Mouse (Mus musculus) MEL (cell line): ENCODE measurements around the gene Ung. TPM values are rescaled to one million over a fixed set of nuclear protein-coding genes. Genes with fewer than 3 reads are reported as not detected.

Source experiments
- DNase-seq: peaks from one replicate; pipeline ENCODE4 v3.0.0; 2011; ENCODE audit warnings: low read depth, low spot score
- H3K27ac ChIP-seq: 2 replicates; pipeline ENCODE4 v1.5.1; 2012; ENCODE audit warnings: low read depth, mild to moderate bottlenecking, control low read depth, low read length, moderate library complexity; ENCODE audit not compliant: control insufficient read depth
- H3K27me3 ChIP-seq, 2 experiments: fragments of 150-350 bp in 1 of 2; sonication (generic) in 1 of 2; 2 replicates each; pipeline ENCODE4 v1.6.1; 2012; ENCODE audit warnings: low read length in 2 of 2, mild to moderate bottlenecking in 2 of 2, improper control_type of control experiment in 1 of 2, moderate library complexity in 1 of 2; ENCODE audit not compliant: insufficient read depth in 2 of 2, control insufficient read depth in 1 of 2
- H3K36me3 ChIP-seq, 2 experiments: 2 replicates each; pipeline ENCODE4 v1.6.1; 2012 to 2014; ENCODE audit warnings: low read length in 2 of 2, improper control_type of control experiment in 1 of 2, inconsistent platforms in 1 of 2, mild to moderate bottlenecking in 1 of 2; ENCODE audit not compliant: insufficient read depth in 2 of 2, control insufficient read depth in 1 of 2
- H3K4me1 ChIP-seq, 2 experiments: fragments of 150-350 bp in 1 of 2; sonication (generic) in 1 of 2; 2 replicates each; pipeline ENCODE4 v1.6.1; 2012; ENCODE audit warnings: low read length in 2 of 2, improper control_type of control experiment in 1 of 2, mild to moderate bottlenecking in 1 of 2; ENCODE audit not compliant: insufficient read depth in 2 of 2, control insufficient read depth in 1 of 2
- H3K4me3 ChIP-seq, 2 experiments: fragments of 150-350 bp in 1 of 2; sonication (generic) in 1 of 2; 2 replicates each; pipeline ENCODE4 v1.5.1; 2012; ENCODE audit warnings: low read depth in 2 of 2, low read length in 2 of 2, mild to moderate bottlenecking in 2 of 2, moderate library complexity in 2 of 2, control low read depth in 1 of 2, improper control_type of control experiment in 1 of 2; ENCODE audit not compliant: control insufficient read depth in 1 of 2, insufficient read depth in 1 of 2
- H3K79me2 ChIP-seq: 2 replicates; pipeline ENCODE4 v1.6.1; 2012; ENCODE audit warnings: mild to moderate bottlenecking, low read length, moderate library complexity; ENCODE audit not compliant: control insufficient read depth, poor library complexity, insufficient read depth
- H3K9ac ChIP-seq: 2 replicates; pipeline ENCODE4 v1.6.1; 2012; ENCODE audit warnings: low read depth, mild to moderate bottlenecking, control low read depth, low read length, moderate library complexity; ENCODE audit not compliant: control insufficient read depth, poor library complexity, severe bottlenecking
- H3K9me3 ChIP-seq: fragments of 150-350 bp; sonication (generic); replicated peaks from 2 replicates; pipeline ENCODE4 v1.6.1; 2012; ENCODE audit warnings: mild to moderate bottlenecking, low read length, improper control_type of control experiment, moderate library complexity; ENCODE audit not compliant: insufficient read depth
- BHLHE40 ChIP-seq: IDR thresholded peaks from 2 replicates; pipeline ENCODE4 v1.6.1; 2012; ENCODE audit warnings: low read depth, mild to moderate bottlenecking, inconsistent platforms, low read length, improper control_type of control experiment, borderline replicate concordance
- ELF1 ChIP-seq: IDR thresholded peaks from 2 replicates; pipeline ENCODE4 v1.6.1; 2014; ENCODE audit warnings: low read depth, mild to moderate bottlenecking, inconsistent platforms, low read length, improper control_type of control experiment, moderate library complexity
- GABPA ChIP-seq: IDR thresholded peaks from 2 replicates; pipeline ENCODE4 v1.6.1; 2012; ENCODE audit warnings: low read depth, mild to moderate bottlenecking, inconsistent platforms, low read length, improper control_type of control experiment, moderate library complexity
- HCFC1 ChIP-seq: IDR thresholded peaks from 2 replicates; pipeline ENCODE4 v1.6.1; 2012; ENCODE audit warnings: low read depth, mild to moderate bottlenecking, inconsistent platforms, low read length, improper control_type of control experiment, moderate library complexity
- JUND ChIP-seq: IDR thresholded peaks from 2 replicates; pipeline ENCODE4 v1.6.1; 2011; ENCODE audit warnings: low read depth, mild to moderate bottlenecking, improper control_type of control experiment, low read length
- MAZ ChIP-seq: IDR thresholded peaks from 2 replicates; pipeline ENCODE4 v1.6.1; 2012; ENCODE audit warnings: low read depth, mild to moderate bottlenecking, inconsistent platforms, low read length, improper control_type of control experiment
- POLR2A ChIP-seq, 2 experiments: IDR thresholded peaks; 2 replicates each; pipeline ENCODE4 v1.6.1; 2011 to 2012; ENCODE audit warnings: low read length in 2 of 2, mild to moderate bottlenecking in 2 of 2, control low read depth in 1 of 2, improper control_type of control experiment in 1 of 2, low read depth in 1 of 2, moderate library complexity in 1 of 2; ENCODE audit not compliant: control insufficient read depth in 1 of 2, insufficient read depth in 1 of 2, poor library complexity in 1 of 2
- TCF12 ChIP-seq: IDR thresholded peaks from 2 replicates; pipeline ENCODE4 v1.6.1; 2014; ENCODE audit warnings: low read depth, mild to moderate bottlenecking, inconsistent platforms, low read length, improper control_type of control experiment, moderate library complexity
- USF2 ChIP-seq, 2 experiments: IDR thresholded peaks; 2 replicates each; pipeline ENCODE4 v1.6.1; 2011 to 2012; ENCODE audit warnings: improper control_type of control experiment in 2 of 2, low read length in 2 of 2, borderline replicate concordance in 1 of 2, inconsistent platforms in 1 of 2, low read depth in 1 of 2, mild to moderate bottlenecking in 1 of 2; ENCODE audit not compliant: insufficient read depth in 1 of 2
- ZC3H11A ChIP-seq: IDR thresholded peaks from 2 replicates; pipeline ENCODE4 v1.6.1; 2012; ENCODE audit warnings: low read depth, mild to moderate bottlenecking, inconsistent platforms, low read length, improper control_type of control experiment
- polyA plus RNA-seq, 2 experiments: library from polyadenylated mRNA; stranded (reverse) in 1 of 2; unstranded in 1 of 2; fragments of >175 nt in 1 of 2; fragments of >200 nt in 1 of 2; gene quantifications; 2 replicates each; pipeline versions ENCODE4 v1.2.1 to v1.2.4; 2012; ENCODE audit warnings: low replicate concordance in 2 of 2, low read depth in 1 of 2; ENCODE audit not compliant: insufficient read length in 2 of 2, insufficient read depth in 1 of 2, missing spikeins in 1 of 2
- total RNA-seq: library from RNA; depleted of rRNA; stranded (reverse); fragments of 300-350 nt; gene quantifications from 2 replicates; pipeline ENCODE4 v1.2.3, GENCODE M21; 2012

Gene Ung
- total and polyA plus RNA-seq, 3 experiments = 22.1 to 62.2 TPM; not detected in 1

GRCm38 (mm10) chr5:114099709-114100389 is 30.3 kb upstream of the Ung start (continued):
- TF ChIP-seq HCFC1 (peak; percentile 95), MAZ (peak; percentile 91; the same call in 1 of the 2 replicates), ELF1 (peak; percentile 72), TCF12 (peak; percentile 76)

GRCm38 (mm10) chr5:114100390-114101099 is 29.6 kb upstream of the Ung start:
- Histone ChIP-seq H3K9ac (peak overlapping the region; percentile 92), H3K27ac (no peak overlapping the region), H3K4me3 (peak overlapping the region; percentile 80 to 98), H3K4me1 (peaks cover 0 to 7% of the 10 kb centered on the region in 2 experiments; a peak in 1 of 4 replicates), H3K79me2 (peaks cover 9% of the 10 kb centered on the region), H3K27me3 (no peaks in the 10 kb centered on the region), H3K9me3 (no peaks in the 10 kb centered on the region), H3K36me3 (peaks cover 0 to 4% of the 10 kb centered on the region in 2 experiments; a peak in 2 of 4 replicates)
- no peak for TF ChIP-seq ZC3H11A
- peak in 1 of 2 experiments; percentile 17; a peak in 1 of 4 replicates for TF ChIP-seq POLR2A (IDR thresholded peaks at IDR 0.05; ENCODE audit: control insufficient read depth in 1 of 2, insufficient read depth in 1 of 2, low read depth in 1 of 2, low read length in 2 of 2, poor library complexity in 1 of 2)
- TF ChIP-seq GABPA = no peak
- DNase-seq = peak; percentile 21

- H3K36me3 ChIP-seq = peaks cover 0 to 4% of the 10 kb centered on the region in 2 experiments; a peak in 2 of 4 replicates
- no peak for DNase-seq
- no peak overlapping the region for H3K4me3 ChIP-seq
- H3K27me3 ChIP-seq = no peaks in the 10 kb centered on the region
- peaks cover 9% of the 10 kb centered on the region for H3K79me2 ChIP-seq
- H3K27ac ChIP-seq = no peak overlapping the region
- no peak overlapping the region for H3K9ac ChIP-seq
- H3K9me3 ChIP-seq = no peaks in the 10 kb centered on the region
- TF ChIP-seq POLR2A (IDR thresholded peaks at IDR 0.05; ENCODE audit: control insufficient read depth in 1 of 2, insufficient read depth in 1 of 2, low read depth in 1 of 2, low read length in 2 of 2, poor library complexity in 1 of 2) = no peak
- TF ChIP-seq JUND = no peak
- TF ChIP-seq BHLHE40 = no peak
- TF ChIP-seq USF2 (IDR thresholded peaks at IDR 0.05; ENCODE audit: borderline replicate concordance in 1 of 2, insufficient read depth in 1 of 2, low read depth in 1 of 2, low read length in 2 of 2) = no peak
- TF ChIP-seq, all 39 proteins: peak for 0
- H3K4me1 ChIP-seq = peaks cover 0 to 7% of the 10 kb centered on the region in 2 experiments; a peak in 1 of 4 replicates
These were observed 28.3 kb upstream of the Ung start for GRCm38 (mm10) chr5:114101873-114102272.
